Mouse (Mus musculus) MEL (cell line): ENCODE measurements around the gene Psmd3. TPM values are rescaled to one million over a fixed set of nuclear protein-coding genes. Genes with fewer than 3 reads are reported as not detected.

Source experiments
- DNase-seq: peaks from one replicate; pipeline ENCODE4 v3.0.0; 2011; ENCODE audit warnings: low read depth, low spot score
- H3K27ac ChIP-seq: 2 replicates; pipeline ENCODE4 v1.5.1; 2012; ENCODE audit warnings: low read depth, mild to moderate bottlenecking, control low read depth, low read length, moderate library complexity; ENCODE audit not compliant: control insufficient read depth
- H3K27me3 ChIP-seq, 2 experiments: fragments of 150-350 bp in 1 of 2; sonication (generic) in 1 of 2; 2 replicates each; pipeline ENCODE4 v1.6.1; 2012; ENCODE audit warnings: low read length in 2 of 2, mild to moderate bottlenecking in 2 of 2, improper control_type of control experiment in 1 of 2, moderate library complexity in 1 of 2; ENCODE audit not compliant: insufficient read depth in 2 of 2, control insufficient read depth in 1 of 2
- H3K36me3 ChIP-seq, 2 experiments: 2 replicates each; pipeline ENCODE4 v1.6.1; 2012 to 2014; ENCODE audit warnings: low read length in 2 of 2, improper control_type of control experiment in 1 of 2, inconsistent platforms in 1 of 2, mild to moderate bottlenecking in 1 of 2; ENCODE audit not compliant: insufficient read depth in 2 of 2, control insufficient read depth in 1 of 2
- H3K4me1 ChIP-seq, 2 experiments: fragments of 150-350 bp in 1 of 2; sonication (generic) in 1 of 2; 2 replicates each; pipeline ENCODE4 v1.6.1; 2012; ENCODE audit warnings: low read length in 2 of 2, improper control_type of control experiment in 1 of 2, mild to moderate bottlenecking in 1 of 2; ENCODE audit not compliant: insufficient read depth in 2 of 2, control insufficient read depth in 1 of 2
- H3K4me3 ChIP-seq, 2 experiments: fragments of 150-350 bp in 1 of 2; sonication (generic) in 1 of 2; 2 replicates each; pipeline ENCODE4 v1.5.1; 2012; ENCODE audit warnings: low read depth in 2 of 2, low read length in 2 of 2, mild to moderate bottlenecking in 2 of 2, moderate library complexity in 2 of 2, control low read depth in 1 of 2, improper control_type of control experiment in 1 of 2; ENCODE audit not compliant: control insufficient read depth in 1 of 2, insufficient read depth in 1 of 2
- H3K79me2 ChIP-seq: 2 replicates; pipeline ENCODE4 v1.6.1; 2012; ENCODE audit warnings: mild to moderate bottlenecking, low read length, moderate library complexity; ENCODE audit not compliant: control insufficient read depth, poor library complexity, insufficient read depth
- H3K9ac ChIP-seq: 2 replicates; pipeline ENCODE4 v1.6.1; 2012; ENCODE audit warnings: low read depth, mild to moderate bottlenecking, control low read depth, low read length, moderate library complexity; ENCODE audit not compliant: control insufficient read depth, poor library complexity, severe bottlenecking
- H3K9me3 ChIP-seq: fragments of 150-350 bp; sonication (generic); replicated peaks from 2 replicates; pipeline ENCODE4 v1.6.1; 2012; ENCODE audit warnings: mild to moderate bottlenecking, low read length, improper control_type of control experiment, moderate library complexity; ENCODE audit not compliant: insufficient read depth
- ELF1 ChIP-seq: IDR thresholded peaks from 2 replicates; pipeline ENCODE4 v1.6.1; 2014; ENCODE audit warnings: low read depth, mild to moderate bottlenecking, inconsistent platforms, low read length, improper control_type of control experiment, moderate library complexity
- GATA1 ChIP-seq: IDR thresholded peaks from 2 replicates; pipeline ENCODE4 v1.6.1; 2011; ENCODE audit warnings: low read depth, low read length, improper control_type of control experiment
- JUND ChIP-seq: IDR thresholded peaks from 2 replicates; pipeline ENCODE4 v1.6.1; 2011; ENCODE audit warnings: low read depth, mild to moderate bottlenecking, improper control_type of control experiment, low read length
- MAFK ChIP-seq: IDR thresholded peaks from 2 replicates; pipeline ENCODE4 v1.6.1; 2011; ENCODE audit warnings: low read depth, mild to moderate bottlenecking, low read length, improper control_type of control experiment, borderline replicate concordance
- MEF2A ChIP-seq: IDR thresholded peaks from 2 replicates; pipeline ENCODE4 v1.6.1; 2014; ENCODE audit warnings: low read depth, mild to moderate bottlenecking, inconsistent platforms, low read length, improper control_type of control experiment; ENCODE audit not compliant: poor library complexity, insufficient replicate concordance, severe bottlenecking; ENCODE audit errors: extremely low read depth
- MXI1 ChIP-seq: IDR thresholded peaks from 2 replicates; pipeline ENCODE4 v1.6.1; 2011; ENCODE audit warnings: mild to moderate bottlenecking, low read depth, low read length, improper control_type of control experiment
- MYC ChIP-seq: IDR thresholded peaks from 2 replicates; pipeline ENCODE4 v1.6.1; 2011; ENCODE audit warnings: low read depth, mild to moderate bottlenecking, low read length, improper control_type of control experiment, moderate library complexity
- NELFE ChIP-seq: IDR thresholded peaks from 2 replicates; pipeline ENCODE4 v1.6.1; 2011; ENCODE audit warnings: low read depth, low read length, improper control_type of control experiment
- NRF1 ChIP-seq: IDR thresholded peaks from 2 replicates; pipeline ENCODE4 v1.6.1; 2014; ENCODE audit warnings: low read depth, mild to moderate bottlenecking, inconsistent platforms, low read length, improper control_type of control experiment, moderate library complexity; ENCODE audit not compliant: poor library complexity, insufficient read depth, severe bottlenecking
- POLR2A ChIP-seq, 2 experiments: IDR thresholded peaks; 2 replicates each; pipeline ENCODE4 v1.6.1; 2011 to 2012; ENCODE audit warnings: low read length in 2 of 2, mild to moderate bottlenecking in 2 of 2, control low read depth in 1 of 2, improper control_type of control experiment in 1 of 2, low read depth in 1 of 2, moderate library complexity in 1 of 2; ENCODE audit not compliant: control insufficient read depth in 1 of 2, insufficient read depth in 1 of 2, poor library complexity in 1 of 2
- POLR2AphosphoS5 ChIP-seq: IDR thresholded peaks from 2 replicates; pipeline ENCODE4 v1.6.1; 2012; ENCODE audit warnings: low read depth, borderline replicate concordance, mild to moderate bottlenecking, inconsistent platforms, low read length, moderate library complexity, mixed read lengths
- RCOR1 ChIP-seq: IDR thresholded peaks from 2 replicates; pipeline ENCODE4 v1.6.1; 2012; ENCODE audit warnings: low read depth, mild to moderate bottlenecking, inconsistent platforms, low read length, improper control_type of control experiment
- SIN3A ChIP-seq: IDR thresholded peaks from 2 replicates; pipeline ENCODE4 v1.6.1; 2012; ENCODE audit warnings: low read length, improper control_type of control experiment, inconsistent platforms
- SMC3 ChIP-seq: IDR thresholded peaks from 2 replicates; pipeline ENCODE4 v1.6.1; 2011; ENCODE audit warnings: low read depth, low read length, improper control_type of control experiment
- TBP ChIP-seq: IDR thresholded peaks from 2 replicates; pipeline ENCODE4 v1.8.0; 2011; ENCODE audit warnings: low read depth, low read length, improper control_type of control experiment
- TCF12 ChIP-seq: IDR thresholded peaks from 2 replicates; pipeline ENCODE4 v1.6.1; 2014; ENCODE audit warnings: low read depth, mild to moderate bottlenecking, inconsistent platforms, low read length, improper control_type of control experiment, moderate library complexity
- UBTF ChIP-seq: IDR thresholded peaks from 2 replicates; pipeline ENCODE4 v1.6.1; 2012; ENCODE audit warnings: low read depth, mild to moderate bottlenecking, inconsistent platforms, low read length, improper control_type of control experiment, moderate library complexity, borderline replicate concordance; ENCODE audit not compliant: insufficient read depth
- USF2 ChIP-seq, 2 experiments: IDR thresholded peaks; 2 replicates each; pipeline ENCODE4 v1.6.1; 2011 to 2012; ENCODE audit warnings: improper control_type of control experiment in 2 of 2, low read length in 2 of 2, borderline replicate concordance in 1 of 2, inconsistent platforms in 1 of 2, low read depth in 1 of 2, mild to moderate bottlenecking in 1 of 2; ENCODE audit not compliant: insufficient read depth in 1 of 2
- ZC3H11A ChIP-seq: IDR thresholded peaks from 2 replicates; pipeline ENCODE4 v1.6.1; 2012; ENCODE audit warnings: low read depth, mild to moderate bottlenecking, inconsistent platforms, low read length, improper control_type of control experiment
- ZMIZ1 ChIP-seq: IDR thresholded peaks from 2 replicates; pipeline ENCODE4 v1.6.1; 2012; ENCODE audit warnings: low read depth, mild to moderate bottlenecking, inconsistent platforms, low read length, improper control_type of control experiment, moderate library complexity
- polyA plus RNA-seq, 2 experiments: library from polyadenylated mRNA; stranded (reverse) in 1 of 2; unstranded in 1 of 2; fragments of >175 nt in 1 of 2; fragments of >200 nt in 1 of 2; gene quantifications; 2 replicates each; pipeline versions ENCODE4 v1.2.1 to v1.2.4; 2012; ENCODE audit warnings: low replicate concordance in 2 of 2, low read depth in 1 of 2; ENCODE audit not compliant: insufficient read length in 2 of 2, insufficient read depth in 1 of 2, missing spikeins in 1 of 2
- total RNA-seq: library from RNA; depleted of rRNA; stranded (reverse); fragments of 300-350 nt; gene quantifications from 2 replicates; pipeline ENCODE4 v1.2.3, GENCODE M21; 2012

Psmd3 gene
- total and polyA plus RNA-seq, 3 experiments: 214 to 417 (median 350) TPM

DNA sequence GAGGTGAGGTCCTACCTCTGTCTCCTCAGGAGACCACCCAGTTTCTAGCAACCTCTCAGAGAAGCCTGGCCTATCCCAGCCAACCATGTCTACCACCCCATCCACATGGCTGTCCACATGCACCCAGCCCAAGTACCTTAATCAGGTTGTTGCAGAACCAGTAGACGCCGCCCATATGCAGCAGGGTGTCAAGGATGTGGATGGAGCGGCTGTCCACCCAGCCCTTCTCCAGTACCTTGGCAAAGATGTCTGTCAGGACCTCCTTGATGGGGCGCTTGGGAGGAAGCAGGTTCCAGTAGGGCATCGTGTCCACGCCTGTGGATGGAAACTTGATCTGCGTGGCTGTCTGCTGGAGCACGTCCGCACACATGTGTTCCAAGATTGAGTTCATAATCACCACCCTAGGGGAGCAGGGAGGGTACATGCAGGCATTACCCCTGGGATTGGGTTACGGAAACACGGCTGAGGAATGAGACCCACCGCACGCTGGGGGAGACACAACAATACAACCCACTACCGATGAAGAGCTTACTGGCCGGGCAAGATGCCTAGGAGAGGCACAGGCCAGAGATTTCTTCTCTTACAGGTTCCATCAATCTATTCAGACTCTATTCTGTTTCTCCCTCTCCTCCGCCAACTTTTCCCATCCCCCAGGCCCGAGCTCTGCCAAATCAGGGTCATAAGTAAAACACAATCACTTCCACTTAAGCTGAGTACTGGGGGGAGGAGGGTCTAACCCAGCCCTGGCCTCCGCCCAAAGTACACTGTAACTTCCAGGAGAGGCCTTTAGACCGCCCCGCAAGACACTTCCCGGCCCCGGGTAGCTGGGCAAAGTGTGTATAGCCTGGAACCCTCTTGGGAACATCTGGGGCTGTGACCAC lies 25.3 kb downstream of the Psmd3 start:
- no peak overlapping the region for H3K27ac ChIP-seq

DNA sequence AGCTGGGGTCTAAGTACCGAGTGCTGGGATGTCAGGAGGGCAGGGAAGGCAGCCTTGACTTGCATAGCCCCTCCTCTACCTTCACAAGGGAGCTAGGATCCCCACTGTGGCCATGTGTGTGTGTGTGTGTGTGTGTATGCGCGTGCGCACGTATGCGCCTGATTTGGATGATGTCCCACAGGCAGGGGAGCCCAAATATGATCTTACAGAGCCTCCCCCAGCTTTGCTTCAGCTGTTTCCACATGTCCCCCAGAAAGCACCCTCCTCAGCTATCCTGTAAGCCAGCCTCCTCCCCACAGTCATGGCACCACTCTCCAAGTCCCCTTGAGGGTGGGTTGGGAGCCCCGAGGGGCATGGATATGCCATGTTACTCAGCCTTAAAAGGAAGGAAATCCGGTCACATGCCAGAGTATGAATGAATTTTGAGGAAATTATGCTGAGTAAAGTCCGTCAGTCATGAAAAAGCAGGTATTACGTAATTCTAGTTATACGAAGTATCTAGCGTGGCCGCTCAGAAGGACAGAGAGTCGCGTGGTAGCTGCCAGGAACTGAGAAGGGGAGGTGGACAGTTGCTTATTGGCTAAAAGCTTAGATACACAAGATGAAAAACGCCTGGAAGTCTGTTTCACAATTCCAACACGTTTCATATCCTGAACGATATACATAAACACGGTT lies 26.1 kb downstream of the Psmd3 start:
- no peaks in the 10 kb centered on the region for H3K27me3 ChIP-seq
- no peak overlapping the region for H3K9ac ChIP-seq
- DNase-seq: no peak
- peaks cover 2 to 6% of the 10 kb centered on the region in 2 experiments for H3K36me3 ChIP-seq
- TF ChIP-seq NRF1 (no peak), GATA1 (no peak), MYC (no peak), ZC3H11A (no peak), POLR2A (IDR thresholded peaks at IDR 0.05; ENCODE audit: control insufficient read depth in 1 of 2, insufficient read depth in 1 of 2, low read depth in 1 of 2, low read length in 2 of 2, poor library complexity in 1 of 2) (no peak), TBP (no peak), TCF12 (no peak)
- TF ChIP-seq, all 39 proteins: peak for 0
- Histone ChIP-seq H3K27ac (no peak overlapping the region), H3K4me3 (no peak overlapping the region), H3K4me1 (peaks cover 0 to 7% of the 10 kb centered on the region in 2 experiments; a peak in 2 of 4 replicates), H3K79me2 (no peaks in the 10 kb centered on the region), H3K9me3 (no peaks in the 10 kb centered on the region)

More for the DNA sequence above, 25.3 kb downstream of the Psmd3 start:
- DNase-seq: no peak
- H3K9ac ChIP-seq: no peak overlapping the region
- H3K4me1 ChIP-seq: peaks cover 0 to 7% of the 10 kb centered on the region in 2 experiments; a peak in 2 of 4 replicates
- H3K36me3 ChIP-seq: peaks cover 0 to 6% of the 10 kb centered on the region in 2 experiments; a peak in 3 of 4 replicates
- no peak overlapping the region for H3K4me3 ChIP-seq
- TF ChIP-seq MEF2A (no peak), SMC3 (no peak), MXI1 (no peak), ELF1 (no peak), JUND (no peak), RCOR1 (no peak), POLR2AphosphoS5 (no peak), NELFE (no peak), MAFK (no peak), ZMIZ1 (no peak), SIN3A (no peak), UBTF (no peak), USF2 (IDR thresholded peaks at IDR 0.05; ENCODE audit: borderline replicate concordance in 1 of 2, insufficient read depth in 1 of 2, low read depth in 1 of 2, low read length in 2 of 2) (no peak)
- H3K27me3 ChIP-seq: no peaks in the 10 kb centered on the region
- no peaks in the 10 kb centered on the region for H3K79me2 ChIP-seq
- no peaks in the 10 kb centered on the region for H3K9me3 ChIP-seq
